Mouse (Mus musculus) CD4-positive, CD25-positive, alpha-beta regulatory T cell, adult 2 months (primary cell): Measurements from ENCODE around the gene Pik3c2b.

Source experiments
- DNase-seq: peaks from one replicate; pipeline ENCODE4 v3.0.0-alpha.2; 2012; ENCODE audit warnings: low read depth, low spot score

The Pik3c2b gene

DNA sequence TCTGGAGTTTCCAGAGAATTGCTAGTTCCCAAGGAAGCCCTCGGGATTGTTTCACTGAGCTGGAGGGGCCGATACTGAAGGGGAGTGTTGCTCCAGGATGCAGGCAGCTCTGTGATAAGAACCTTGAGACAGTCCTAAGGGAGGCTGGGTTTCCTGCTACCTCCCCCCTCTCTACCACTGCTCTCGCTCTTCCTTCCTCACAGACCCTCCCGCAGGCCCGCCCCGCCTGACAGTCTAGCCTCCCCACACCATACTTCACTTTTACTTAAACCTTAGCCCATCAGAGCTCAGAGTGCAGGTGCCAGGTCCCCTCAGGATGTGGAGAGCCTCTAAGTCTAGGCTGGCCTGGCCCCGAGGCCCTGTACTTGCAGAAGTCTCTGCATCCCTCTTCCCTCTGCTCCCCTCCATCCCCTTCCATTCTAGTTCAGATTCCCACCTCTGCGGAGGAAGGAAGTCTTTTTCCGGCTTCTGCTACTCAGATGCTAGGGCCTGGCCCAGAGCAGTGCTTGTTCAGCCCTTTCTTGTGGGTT, 27.9 kb downstream of the Pik3c2b start:
- peak; percentile 24 for DNase-seq

DNA sequence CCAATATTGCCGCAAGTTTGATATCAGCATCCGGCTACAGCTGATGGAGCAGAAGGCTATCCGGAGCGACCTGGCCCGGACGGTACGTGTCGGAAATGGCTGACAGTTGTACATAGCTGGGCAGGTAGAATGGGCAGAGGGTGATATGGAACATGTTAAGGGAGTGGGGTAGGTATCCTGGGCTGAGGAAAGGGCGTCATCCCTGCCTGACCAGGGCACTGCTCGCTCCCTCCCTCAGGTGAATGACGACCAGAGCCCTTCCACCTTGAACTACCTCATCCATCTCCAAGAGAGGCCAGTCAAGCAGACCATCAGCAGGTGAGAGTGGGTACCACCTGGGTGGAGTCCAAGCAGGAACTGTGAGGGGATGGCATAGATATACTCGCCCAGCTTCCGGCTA, 29.1 kb downstream of the Pik3c2b start:
- no peak for DNase-seq

DNA sequence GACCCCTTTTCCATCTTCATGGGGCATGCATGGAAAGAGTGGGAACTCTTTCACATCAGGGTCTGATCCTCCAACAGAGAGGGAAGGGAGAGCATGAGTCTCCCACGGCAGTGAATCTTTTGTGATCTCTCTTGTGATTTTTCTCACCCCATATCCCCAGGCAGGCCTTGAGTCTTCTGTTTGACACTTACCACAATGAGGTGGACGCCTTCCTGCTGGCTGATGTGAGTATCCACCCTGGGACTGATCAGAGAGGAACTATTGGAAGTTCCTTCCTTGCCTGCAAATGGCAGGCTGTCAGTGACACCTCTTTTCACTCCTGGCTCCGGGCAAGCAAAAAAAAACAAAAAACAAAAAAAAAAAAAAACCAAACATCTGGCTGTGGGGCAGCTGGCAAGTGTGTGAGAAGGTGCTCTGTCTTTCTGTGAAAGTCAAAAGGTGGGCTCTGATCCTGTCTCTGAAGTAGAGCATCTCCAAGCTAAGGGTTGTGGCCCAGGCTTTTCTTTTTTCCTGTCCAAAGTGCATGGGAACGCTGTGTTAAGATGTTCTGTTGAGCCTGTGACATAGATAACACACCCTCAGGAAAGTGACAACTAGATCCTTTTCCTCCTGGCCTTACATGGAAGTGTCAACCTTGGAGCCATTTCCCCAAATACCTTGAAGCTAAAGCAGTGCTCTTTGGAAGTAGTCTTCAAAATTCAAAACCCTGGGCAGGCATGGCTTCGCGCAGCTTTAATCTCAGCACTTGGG, 30.4 kb downstream of the Pik3c2b start:
- no peak for DNase-seq

DNA sequence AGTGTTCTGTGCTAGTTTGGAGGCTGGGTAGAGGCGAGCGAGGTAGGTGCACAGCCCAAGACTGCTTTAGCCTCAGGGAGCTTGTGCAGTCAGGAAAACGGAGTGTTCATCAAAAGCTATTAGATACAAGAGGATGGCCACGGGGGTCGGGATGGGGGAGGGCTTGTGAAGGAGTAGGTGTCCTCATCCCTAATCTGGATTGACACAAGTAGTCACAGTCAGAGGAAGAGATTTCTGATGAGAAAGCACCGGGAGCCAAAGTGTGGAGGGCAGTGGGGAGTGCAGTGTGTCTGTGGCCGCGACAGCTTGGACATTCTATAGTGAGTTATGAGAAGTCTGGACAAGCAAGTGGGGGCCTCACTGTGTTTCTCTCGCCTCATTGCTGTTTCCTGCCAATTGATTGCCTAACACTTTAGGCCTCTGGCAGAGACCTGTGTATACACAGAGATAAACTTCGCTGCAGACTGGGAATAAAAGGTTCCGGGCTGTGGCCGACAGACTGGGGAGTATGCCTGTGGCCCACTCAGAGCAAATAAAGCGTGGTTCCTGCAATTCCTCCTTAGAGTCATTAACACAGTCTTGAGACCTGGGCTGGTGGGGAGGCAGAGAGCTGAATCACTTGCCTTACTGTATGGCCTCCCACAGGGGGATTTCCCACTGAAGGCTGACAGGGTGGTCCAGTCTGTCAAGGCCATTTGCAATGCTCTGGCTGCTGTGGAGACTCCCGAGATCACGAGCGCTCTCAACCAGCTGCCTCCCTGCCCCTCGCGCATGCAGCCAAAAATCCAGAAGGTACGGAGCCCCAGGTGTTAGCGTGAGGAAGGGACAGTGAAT, 31.4 kb downstream of the Pik3c2b start:
- DNase-seq, result no peak

DNA sequence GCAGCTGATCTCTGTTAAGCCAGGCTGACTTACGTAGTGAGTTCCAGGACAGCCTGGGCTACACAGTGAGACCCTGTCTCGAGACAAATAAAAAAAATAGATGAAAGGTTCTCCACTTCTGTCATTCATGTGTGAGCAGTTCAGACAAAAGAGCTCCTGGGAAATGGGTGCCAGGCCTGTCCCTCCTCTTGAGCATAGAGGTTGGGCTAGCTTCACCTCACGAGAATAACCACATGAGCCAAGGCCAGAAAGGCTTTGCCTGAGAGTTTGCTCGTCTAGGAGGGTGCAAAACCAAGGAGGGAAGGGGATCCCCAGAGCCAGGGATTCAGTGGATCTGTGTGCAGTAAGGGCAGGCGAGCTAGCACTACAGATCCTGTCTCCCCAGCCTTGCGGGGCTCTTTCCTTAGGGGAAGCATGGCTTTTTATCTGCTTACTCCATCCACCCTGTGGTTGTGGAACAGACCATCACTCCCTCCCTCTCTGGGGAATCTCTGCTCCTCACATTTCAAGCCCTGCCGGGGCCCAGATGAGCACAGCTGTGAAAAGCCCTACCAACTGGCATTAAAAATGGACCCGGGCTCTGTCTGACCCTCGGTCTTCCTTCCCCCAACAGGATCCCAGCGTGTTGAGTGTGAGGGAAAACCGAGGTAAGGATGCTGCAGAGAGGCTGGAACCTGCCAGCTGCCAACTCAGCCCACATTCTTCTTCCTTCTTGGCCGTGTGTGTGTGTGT, 32.3 kb downstream of the Pik3c2b start:
- no peak for DNase-seq

DNA sequence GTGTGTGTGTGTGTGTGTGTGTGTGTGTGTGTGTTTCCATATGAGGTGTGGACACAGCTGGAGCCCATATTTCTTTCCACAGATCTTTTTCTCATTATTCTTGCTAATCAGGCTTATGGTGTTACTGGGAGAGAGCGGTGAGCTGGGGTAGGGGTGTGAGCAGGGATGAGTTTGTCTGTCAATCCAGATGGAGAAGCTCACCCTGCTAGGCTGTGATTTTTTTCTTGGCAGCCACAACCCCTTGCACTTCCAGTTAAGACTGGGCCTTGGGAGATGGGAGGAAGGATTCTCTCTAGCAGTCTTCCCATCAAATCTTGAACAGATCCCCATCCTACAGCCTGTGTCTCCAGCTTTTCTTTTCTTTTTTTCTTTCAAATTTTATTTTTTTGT, 32.9 kb downstream of the Pik3c2b start:
- DNase-seq, result no peak

DNA sequence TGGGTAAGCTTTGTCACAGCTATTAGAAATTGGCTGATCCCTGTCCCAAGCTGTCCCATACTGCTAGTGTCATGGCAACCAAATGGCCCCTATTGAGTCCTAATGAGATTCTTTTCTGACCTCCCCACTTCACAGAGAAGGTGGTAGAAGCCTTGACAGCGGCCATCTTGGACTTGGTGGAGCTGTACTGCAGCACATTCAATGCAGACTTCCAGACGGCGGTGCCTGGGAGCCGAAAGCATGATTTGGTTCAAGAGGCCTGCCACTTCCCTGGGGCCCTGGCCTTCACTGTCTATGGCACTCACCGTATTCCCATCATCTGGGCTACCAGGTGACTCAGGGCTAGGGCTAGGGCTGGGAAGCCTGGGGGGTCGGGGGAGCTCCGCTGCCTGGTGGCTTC, 34.0 kb downstream of the Pik3c2b start:
- no peak for DNase-seq

DNA sequence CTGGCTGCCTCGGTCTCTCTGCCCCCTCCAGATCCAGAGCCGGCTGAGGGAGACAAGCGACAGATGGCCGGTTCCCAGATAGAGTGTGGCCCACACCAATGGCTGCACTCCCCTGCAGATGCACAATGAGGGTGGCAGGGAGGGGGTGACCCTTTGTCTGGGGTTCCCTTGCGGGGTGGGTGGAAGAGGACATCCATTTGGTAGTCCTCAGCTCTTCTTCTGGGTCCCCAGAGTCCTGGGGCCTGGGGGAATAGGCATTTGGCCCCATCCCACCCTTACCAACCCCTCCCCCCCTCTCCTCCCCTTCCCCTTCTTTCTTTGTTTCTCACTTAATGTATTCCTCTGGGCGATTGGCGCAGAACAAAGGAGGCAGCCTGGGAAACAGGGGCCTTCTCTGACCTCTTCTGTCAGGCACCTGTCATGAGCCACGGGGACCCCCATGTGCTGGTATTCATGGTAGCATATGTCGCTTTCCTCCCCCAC, 34.7 kb downstream of the Pik3c2b start:
- DNase-seq, result no peak

DNA sequence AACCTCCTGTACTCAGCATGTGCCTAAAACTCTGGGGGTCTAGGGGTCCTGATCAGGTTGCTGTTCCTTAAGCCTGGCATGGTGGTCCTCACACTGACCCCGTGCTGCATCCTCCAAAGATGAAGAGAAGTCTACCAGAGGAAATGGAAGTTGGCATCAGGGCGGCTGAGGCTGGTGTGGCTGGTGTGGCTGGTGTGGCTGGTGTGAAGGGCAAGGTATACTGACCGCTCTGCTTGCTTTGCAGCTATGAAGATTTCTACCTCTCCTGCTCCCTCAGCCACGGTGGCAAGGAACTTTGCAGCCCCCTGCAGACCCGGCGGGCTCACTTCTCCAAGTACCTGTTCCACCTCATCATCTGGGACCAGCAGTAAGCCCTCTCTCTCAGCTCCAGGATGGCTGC, 35.2 kb downstream of the Pik3c2b start:
- no peak for DNase-seq

DNA sequence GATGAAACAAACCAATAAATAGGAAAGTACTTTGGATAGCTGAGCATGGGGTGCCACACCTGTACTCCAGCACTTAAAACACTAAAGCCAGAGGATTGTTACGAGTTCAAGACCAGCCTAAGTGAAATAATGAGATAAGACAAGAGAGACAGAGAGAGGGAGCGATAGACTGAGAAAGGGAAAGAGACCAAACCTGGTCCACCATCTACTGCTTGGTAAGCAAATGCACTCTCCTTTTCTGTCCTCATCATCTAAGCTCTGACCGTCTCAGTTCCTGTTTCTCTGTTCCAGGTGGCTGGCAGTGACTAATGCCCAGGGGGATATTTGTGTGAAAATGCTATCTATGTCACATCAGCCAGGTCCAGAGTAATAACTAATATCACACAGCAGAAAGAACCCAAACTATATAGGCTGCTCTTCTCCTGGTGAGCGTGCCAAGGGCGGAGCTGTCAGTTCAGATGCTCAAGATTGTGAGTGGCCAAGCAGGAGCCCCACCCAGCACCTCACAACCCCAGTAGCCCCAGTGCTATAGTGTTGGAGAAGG, 37.6 kb downstream of the Pik3c2b start:
- no peak for DNase-seq

DNA sequence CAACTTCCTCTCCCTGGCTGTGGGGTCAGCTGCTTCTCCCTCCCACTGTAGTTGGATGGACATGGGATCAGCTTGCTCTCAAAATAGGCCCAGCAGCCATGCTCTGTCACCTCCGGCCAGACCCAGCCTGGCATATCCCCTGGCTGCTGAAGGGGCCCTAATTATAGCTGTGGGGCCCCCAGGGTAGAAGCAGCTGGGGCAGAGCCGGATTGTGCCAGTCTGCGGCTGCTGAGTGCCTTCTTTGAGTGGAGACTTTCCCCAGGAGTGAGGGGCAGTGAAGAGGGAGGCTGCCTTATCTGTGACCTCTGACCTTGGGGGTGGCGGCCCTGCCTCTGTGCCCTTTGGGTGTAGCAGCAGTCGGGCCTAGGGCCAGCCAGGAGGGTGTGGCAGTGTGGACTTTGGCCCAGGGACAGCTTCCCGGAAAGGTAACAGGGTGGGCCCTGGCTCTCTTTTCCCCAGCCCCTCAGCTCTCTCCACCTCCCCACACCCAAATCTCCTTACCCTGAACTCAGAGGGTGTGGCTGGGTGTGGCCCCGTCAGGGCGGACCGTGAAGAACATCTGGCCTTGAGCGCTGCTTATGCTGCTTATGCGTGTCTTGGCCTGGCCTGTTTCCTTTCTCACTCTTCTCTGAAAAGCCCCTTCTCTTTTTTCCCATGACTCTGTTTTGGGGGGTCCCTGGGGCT, 38.6 kb downstream of the Pik3c2b start:
- DNase-seq, result no peak

DNA sequence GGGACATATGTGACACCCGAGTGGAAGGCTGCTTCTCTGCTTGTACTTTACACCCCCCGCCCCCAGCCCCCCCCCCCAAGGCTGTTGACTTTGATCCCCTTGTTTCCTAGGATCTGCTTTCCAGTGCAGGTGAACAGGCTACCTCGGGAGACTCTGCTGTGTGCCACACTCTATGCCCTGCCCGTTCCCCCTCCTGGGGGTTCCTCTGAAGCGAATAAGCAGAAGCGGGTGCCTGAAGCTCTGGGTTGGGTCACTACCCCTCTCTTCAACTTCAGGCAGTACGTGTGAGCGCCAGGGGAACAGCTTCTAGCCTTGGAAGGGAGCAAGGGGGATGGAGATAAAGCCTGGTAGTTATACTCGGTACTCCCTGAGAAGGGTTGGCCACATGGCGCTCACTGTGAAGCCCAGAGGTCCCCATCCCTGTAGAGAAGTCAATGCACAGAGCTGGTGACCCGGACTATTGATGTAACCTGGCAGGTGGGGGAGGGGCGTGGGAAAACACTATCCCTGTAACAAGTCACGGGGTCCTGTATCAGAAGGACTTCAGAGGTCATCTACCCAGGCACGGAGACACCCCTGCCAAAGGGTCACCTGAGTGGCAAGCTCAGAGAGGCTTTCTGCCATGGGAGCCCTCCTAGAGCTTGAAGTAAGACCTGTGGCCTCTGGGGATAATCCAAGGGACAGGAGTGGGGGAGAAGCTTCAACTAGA, 39.4 kb downstream of the Pik3c2b start:
- DNase-seq, result no peak

DNA sequence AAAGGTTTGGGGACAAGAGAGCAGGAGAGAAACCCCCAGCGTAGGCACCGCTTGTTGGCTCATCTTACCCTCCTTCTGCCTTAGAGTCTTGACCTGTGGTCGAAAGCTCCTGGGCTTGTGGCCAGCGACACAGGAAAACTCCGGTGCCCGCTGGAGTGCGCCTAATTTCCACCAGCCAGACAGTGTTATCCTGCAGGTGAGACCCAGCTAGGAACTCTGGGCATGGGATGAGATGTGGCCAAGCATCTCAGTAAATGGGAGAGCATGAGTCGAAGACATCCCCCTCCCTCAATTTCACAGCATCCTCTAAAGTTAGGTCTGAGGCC, 39.9 kb downstream of the Pik3c2b start:
- no peak for DNase-seq

DNA sequence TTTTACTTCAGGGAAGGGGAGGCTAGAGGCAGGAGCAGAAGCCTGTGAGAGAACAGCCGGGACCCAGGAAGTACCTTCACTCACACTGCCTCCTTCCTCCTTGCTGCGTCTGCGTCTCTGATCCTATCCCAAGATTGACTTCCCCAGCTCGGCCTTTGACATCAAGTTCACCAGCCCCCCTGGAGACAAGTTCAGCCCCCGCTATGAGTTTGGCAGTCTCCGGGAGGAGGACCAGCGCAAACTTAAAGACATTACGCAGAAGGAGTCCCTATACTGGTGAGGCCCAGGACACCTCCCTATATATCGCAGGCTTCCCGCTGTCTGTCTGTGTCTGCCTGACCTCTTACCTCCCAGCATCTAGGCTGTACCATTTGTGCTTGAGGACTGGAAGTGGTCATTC, 41.3 kb downstream of the Pik3c2b start:
- DNase-seq, result no peak

DNA sequence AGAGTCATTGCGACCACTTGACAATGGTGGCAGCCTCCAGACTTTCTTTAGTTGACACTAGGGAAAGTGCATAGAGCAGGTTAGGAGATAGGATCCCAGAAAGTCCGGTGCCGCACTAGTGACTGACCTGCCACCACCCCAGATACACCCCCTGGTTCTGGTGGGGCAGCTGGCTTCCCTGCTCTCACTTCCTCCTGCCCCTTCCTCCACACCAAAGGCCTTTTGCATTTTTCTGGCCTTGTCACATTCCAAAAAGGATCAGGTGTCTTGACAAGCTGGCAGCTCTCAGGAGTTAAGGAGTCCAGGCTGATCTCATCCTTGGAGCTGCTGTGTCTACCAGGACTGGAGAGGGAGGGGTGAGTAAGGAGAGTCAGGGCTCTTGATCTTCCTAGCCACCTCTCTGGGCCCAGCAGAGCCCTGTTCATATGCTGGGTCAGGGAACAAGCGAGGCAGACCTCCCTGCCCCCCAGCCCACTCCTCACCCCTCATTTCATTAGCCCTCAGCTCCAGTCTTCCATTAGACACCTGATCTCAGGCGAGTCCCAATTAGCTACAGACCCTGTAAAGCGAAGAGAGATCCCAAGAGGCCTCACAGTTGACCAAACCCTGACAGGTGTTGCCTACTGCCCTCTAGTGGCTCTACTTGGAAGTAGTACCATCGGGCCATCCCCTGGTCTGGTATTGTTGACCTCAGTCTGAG, 41.9 kb downstream of the Pik3c2b start:
- DNase-seq, result peak; percentile 76

DNA sequence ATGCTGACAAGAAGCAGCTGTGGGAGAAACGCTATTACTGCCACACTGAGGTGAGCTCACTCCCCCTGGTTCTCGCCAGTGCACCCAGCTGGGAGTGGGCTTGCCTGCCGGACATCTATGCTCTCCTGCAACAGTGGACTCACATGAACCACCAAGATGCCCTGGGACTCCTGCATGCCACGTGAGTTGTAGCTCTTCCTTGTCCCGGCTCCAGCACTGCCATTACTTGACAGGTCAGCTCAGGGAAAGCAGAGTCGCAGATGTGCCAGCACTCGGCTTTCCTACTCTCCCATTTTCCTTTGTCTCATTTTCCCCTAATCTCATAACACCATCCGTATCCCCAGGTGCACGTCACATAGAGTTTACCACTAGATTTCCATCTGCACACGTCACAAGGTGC, 42.7 kb downstream of the Pik3c2b start:
- no peak for DNase-seq

DNA sequence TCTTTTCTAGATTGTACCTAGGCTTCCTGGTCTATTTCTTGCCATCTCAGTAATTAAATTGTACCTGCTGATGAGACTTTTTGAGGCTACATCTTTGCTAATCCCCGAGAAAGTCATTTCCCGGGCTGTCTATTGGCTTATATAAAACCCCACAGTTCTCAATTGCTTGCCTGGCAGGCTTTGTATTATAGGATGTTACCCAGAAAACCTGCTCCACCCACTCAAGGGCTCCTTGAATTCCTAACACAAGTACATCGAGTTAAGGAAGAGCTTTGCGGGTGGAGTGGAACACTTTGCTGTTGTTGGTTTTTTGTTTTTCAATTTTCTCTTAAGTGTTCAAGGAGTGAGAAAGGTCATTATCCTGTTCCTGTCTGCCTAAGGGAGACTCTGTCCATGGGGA, 43.9 kb downstream of the Pik3c2b start:
- no peak for DNase-seq

DNA sequence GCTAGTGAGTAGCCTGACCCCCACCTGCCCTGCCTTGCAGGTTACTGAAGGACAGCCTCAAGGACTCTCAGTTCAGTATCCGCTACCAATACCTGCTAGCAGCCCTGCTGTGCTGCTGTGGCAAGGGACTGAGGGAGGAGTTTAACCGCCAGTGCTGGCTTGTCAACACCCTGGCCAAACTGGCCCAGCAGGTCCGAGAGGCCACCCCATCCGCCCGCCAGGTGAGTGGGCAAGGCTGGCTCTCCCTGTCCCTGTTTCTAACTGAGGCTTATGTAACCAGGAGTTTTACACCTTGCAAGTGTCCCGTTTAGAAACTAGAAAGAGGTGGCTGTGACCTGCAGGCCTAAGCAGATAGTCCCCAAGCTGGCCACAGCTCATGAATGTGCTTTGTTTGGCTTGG, 45.2 kb downstream of the Pik3c2b start:
- no peak for DNase-seq

DNA sequence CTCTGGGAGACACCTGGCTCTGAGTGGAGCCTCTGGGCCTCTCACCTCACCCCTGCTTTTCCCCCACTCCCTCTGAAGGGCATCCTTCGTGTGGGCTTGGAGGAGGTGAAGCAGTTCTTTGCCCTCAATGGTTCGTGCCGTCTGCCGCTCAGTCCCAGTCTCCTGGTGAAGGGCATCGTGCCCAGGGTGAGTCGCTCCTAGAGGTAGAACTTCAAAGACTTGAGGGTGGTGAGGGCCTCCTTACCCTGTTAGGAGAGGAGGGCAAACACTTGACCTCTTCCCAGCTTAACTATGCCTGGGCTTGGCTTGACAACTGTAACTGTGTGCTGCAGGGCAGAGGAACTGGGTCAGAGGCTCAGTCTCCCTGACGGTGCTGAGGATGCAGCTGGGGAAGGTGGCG, 46.0 kb downstream of the Pik3c2b start:
- DNase-seq, result no peak

DNA sequence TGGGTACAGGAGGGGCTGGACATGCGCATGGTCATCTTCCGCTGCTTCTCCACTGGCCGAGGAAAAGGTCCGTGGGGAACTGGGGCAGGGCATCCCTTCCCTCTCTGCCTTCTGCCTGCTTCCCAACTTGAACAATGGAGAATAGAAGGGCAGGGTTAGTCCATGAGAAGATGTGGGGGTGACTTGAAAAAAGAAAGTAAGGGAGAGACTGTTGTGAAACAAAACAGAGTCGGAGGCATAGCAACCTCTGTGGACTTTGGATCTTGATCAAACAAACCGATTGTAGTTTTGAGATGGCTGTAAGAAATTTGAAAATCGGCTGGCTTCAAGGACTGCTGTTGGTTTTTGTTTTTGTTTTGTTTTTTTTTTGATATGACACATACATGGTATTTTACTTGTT, 48.3 kb downstream of the Pik3c2b start:
- no peak for DNase-seq
